In the genomic region with DNA sequence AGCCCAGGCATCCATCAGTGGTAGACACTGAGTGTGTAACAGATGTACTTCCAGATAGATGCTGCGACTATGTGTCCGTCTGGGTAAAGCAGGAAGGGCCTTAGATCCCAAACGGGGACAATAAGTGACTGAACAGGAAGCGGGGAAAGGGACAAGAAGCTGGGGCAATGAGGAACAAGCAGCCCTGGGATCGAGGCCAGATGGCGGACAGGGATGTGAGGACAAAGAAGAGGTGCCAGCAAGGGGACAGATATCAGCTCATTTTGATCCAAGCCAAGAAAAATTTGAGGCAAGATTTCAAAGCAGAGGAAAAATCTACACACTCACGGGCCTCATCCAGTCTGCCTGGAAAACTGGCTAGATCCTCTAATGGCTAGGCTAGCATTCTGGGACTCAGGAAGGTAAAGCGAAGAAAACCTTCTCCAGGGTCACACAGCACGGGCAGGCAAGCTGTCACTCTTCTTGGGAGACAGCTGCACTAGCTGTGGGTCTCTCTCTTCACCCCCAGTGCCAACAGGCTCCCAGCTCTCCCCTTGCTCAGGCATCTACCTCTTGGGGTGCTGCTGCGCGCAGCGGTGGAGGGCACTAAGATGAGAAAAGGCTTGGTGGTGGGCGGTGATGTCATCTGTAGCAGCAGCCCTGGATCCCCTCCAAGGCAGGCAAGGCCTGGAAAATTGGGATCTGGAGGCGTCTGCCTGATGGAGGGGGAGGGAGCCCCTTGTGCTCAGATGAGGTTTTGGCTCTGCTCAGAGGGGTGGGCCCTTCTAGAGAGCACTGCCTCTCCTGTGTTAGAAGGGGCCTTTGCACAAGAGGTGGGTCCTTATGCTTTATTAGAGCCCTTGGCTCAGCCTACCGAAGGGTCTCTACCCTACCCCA, we compare ENCODE assay signal across 8 mouse cellular contexts.
DNase-seq lines count a peak whose midpoint lies in the region; ATAC-seq and TF ChIP-seq lines count a peak whose summit lies in the region.

No protein-coding gene starts in this region.

- H3K9me3 ChIP-seq in liver, embryonic 11.5 days (ENCODE audit: control insufficient read depth, low read length): no peaks in the 10 kb centered on the region
- H3K9me3 ChIP-seq in embryonic facial prominence, embryonic 15.5 days (replicated peaks): no peaks in the 10 kb centered on the region
- no peaks in the 10 kb centered on the region for H3K9me3 ChIP-seq in heart, embryonic 15.5 days (replicated peaks)

- H3K27ac ChIP-seq in liver, adult 2 months (replicated peaks; ENCODE audit: insufficient read depth, low read depth, low read length): no peak overlapping the region
- no peak overlapping the region for H3K27ac ChIP-seq in liver, embryonic 11.5 days (ENCODE audit: low read depth, low read length)
- H3K27ac ChIP-seq in embryonic facial prominence, embryonic 15.5 days (replicated peaks): peak overlapping the region; percentile 96
- H3K27ac ChIP-seq in heart, embryonic 15.5 days: peak overlapping the region; percentile 95
- no peak overlapping the region; the same call in 1 of the 2 replicates for H3K27ac ChIP-seq in left cerebral cortex, adult 2 months

- intact Hi-C loops in left cerebral cortex, adult 2 months (cut with DNase I): no loop called here

- no peak overlapping the region for H3K4me2 ChIP-seq in liver, embryonic 11.5 days
- H3K4me2 ChIP-seq in embryonic facial prominence, embryonic 15.5 days (replicated peaks): peak overlapping the region; percentile 26; the same call in 1 of the 2 replicates
- no peak overlapping the region for H3K4me2 ChIP-seq in heart, embryonic 15.5 days

- H3K4me1 ChIP-seq in liver, adult 2 months (ENCODE audit: control insufficient read depth, insufficient read depth, low read length): peaks cover 54% of the 10 kb centered on the region
- H3K4me1 ChIP-seq in liver, embryonic 11.5 days (replicated peaks; ENCODE audit: control insufficient read depth, insufficient read depth, low read length): peaks cover 50% of the 10 kb centered on the region
- H3K4me1 ChIP-seq in embryonic facial prominence, embryonic 15.5 days: peaks cover 99% of the 10 kb centered on the region
- H3K4me1 ChIP-seq in heart, embryonic 15.5 days (replicated peaks): peaks cover 98% of the 10 kb centered on the region

- H3K36me3 ChIP-seq in liver, adult 2 months (ENCODE audit: control insufficient read depth, insufficient read depth, low read length): no peaks in the 10 kb centered on the region
- H3K36me3 ChIP-seq in liver, embryonic 11.5 days (ENCODE audit: control insufficient read depth, insufficient read depth, low read length): no peaks in the 10 kb centered on the region
- no peaks in the 10 kb centered on the region; the same call in 1 of the 2 replicates for H3K36me3 ChIP-seq in embryonic facial prominence, embryonic 15.5 days
- H3K36me3 ChIP-seq in heart, embryonic 15.5 days: no peaks in the 10 kb centered on the region

- peaks cover 4% of the 10 kb centered on the region; the same call in 1 of the 2 replicates for H3K79me2 ChIP-seq in liver, adult 2 months (ENCODE audit: control insufficient read depth, insufficient read depth, low read length)

- H3K4me3 ChIP-seq in liver, adult 2 months (ENCODE audit: insufficient read depth, low read depth, low read length): no peak overlapping the region
- H3K4me3 ChIP-seq in liver, embryonic 11.5 days (ENCODE audit: low read depth, low read length): no peak overlapping the region
- 0 out of 2 replicates have a peak overlapping the region, but pooled peaks have one; percentile 3 for H3K4me3 ChIP-seq in embryonic facial prominence, embryonic 15.5 days (replicated peaks)
- H3K4me3 ChIP-seq in heart, embryonic 15.5 days: no peak overlapping the region
- no peak overlapping the region for H3K4me3 ChIP-seq in left cerebral cortex, adult 2 months

- ATAC-seq in liver, embryonic 11.5 days (replicated peaks; ENCODE audit: low FRiP score): no peak
- peak; percentile 52 for ATAC-seq in embryonic facial prominence, embryonic 15.5 days (ENCODE audit: insufficient number of reproducible peaks, low FRiP score, low TSS enrichment, low read depth)
- ATAC-seq in heart, embryonic 15.5 days (replicated peaks; ENCODE audit: insufficient number of reproducible peaks, insufficient read depth, low FRiP score, low read depth): 0 out of 2 replicates have a peak, but pooled peaks have one; percentile 4
- no peak for ATAC-seq in erythroid progenitor cell, adult 5-6 weeks (replicated peaks; ENCODE audit: low FRiP score, poor library complexity, severe bottlenecking)

- no peak overlapping the region; the same call in 1 of the 2 replicates for H3K9ac ChIP-seq in liver, adult 2 months (ENCODE audit: low read depth, low read length)
- H3K9ac ChIP-seq in liver, embryonic 11.5 days (ENCODE audit: low read depth, low read length): no peak overlapping the region
- H3K9ac ChIP-seq in embryonic facial prominence, embryonic 15.5 days: no peak overlapping the region
- H3K9ac ChIP-seq in heart, embryonic 15.5 days: peak overlapping the region; percentile 16; the same call in 1 of the 2 replicates

- peak; percentile 67 for DNase-seq in liver, adult 2 months (ENCODE audit: extremely low read depth, low read depth, low spot score)
- no peak for DNase-seq in liver, embryonic 11.5 days (ENCODE audit: low spot score)
- DNase-seq in left cerebral cortex, adult 2 months (ENCODE audit: extremely low spot score in 1 of 2, low spot score in 2 of 2): peak; percentile 54 to 76
- DNase-seq in right cerebral cortex, postnatal 4 days: peak; percentile 63
- DNase-seq in cerebellum, adult 8-10 months: no peak

- WGBS in liver, adult 2 months: 64% methylated on average over 15 of the region's 15 CpGs
- WGBS in liver, embryonic 11.5 days: 70% methylated on average over 15 of the region's 15 CpGs
- WGBS in embryonic facial prominence, embryonic 15.5 days: 37% methylated on average over 15 of the region's 15 CpGs
- WGBS in heart, embryonic 15.5 days: 43% methylated on average over 15 of the region's 15 CpGs

- TF ChIP-seq POLR2A in liver, adult 2 months (IDR thresholded peaks at IDR 0.05; ENCODE audit: extremely low read depth, insufficient read depth, low read length): no peak

- no peak for TF ChIP-seq CTCF in liver, adult 2 months (IDR thresholded peaks at IDR 0.05; ENCODE audit: low read depth, low read length)
- TF ChIP-seq CTCF in left cerebral cortex, adult 2 months (IDR thresholded peaks at IDR 0.05): no peak

- no peaks in the 10 kb centered on the region for H3K27me3 ChIP-seq in liver, adult 2 months (ENCODE audit: control insufficient read depth, insufficient read depth, low read length)
- H3K27me3 ChIP-seq in liver, embryonic 11.5 days (replicated peaks; ENCODE audit: control insufficient read depth, insufficient read depth, low read length): peaks cover 18% of the 10 kb centered on the region
- H3K27me3 ChIP-seq in embryonic facial prominence, embryonic 15.5 days: no peaks in the 10 kb centered on the region
- no peaks in the 10 kb centered on the region for H3K27me3 ChIP-seq in heart, embryonic 15.5 days

Comparison
In these comparisons a context has a peak if more than half of its experiments do, and no peak if none do; other contexts are left out.
1. DNase-seq: peak in liver, adult 2 months (single experiment), left cerebral cortex, adult 2 months (2 of 2) and right cerebral cortex, postnatal 4 days (single experiment); none in liver, embryonic 11.5 days (single experiment) and cerebellum, adult 8-10 months (single experiment).
2. H3K27ac ChIP-seq: peak in embryonic facial prominence, embryonic 15.5 days (single experiment) and heart, embryonic 15.5 days (single experiment); none in liver, adult 2 months (single experiment), liver, embryonic 11.5 days (single experiment) and left cerebral cortex, adult 2 months (single experiment).
3. ATAC-seq: peak in embryonic facial prominence, embryonic 15.5 days (single experiment) and heart, embryonic 15.5 days (single experiment); none in liver, embryonic 11.5 days (single experiment) and erythroid progenitor cell, adult 5-6 weeks (single experiment).